Mouse (Mus musculus) thymus, postnatal 25 days (tissue): Measurements from ENCODE around the gene Fam185a.

Source experiments
- DNase-seq: peaks from one replicate; pipeline ENCODE4 v3.0.0; 2022

Fam185a gene

DNA sequence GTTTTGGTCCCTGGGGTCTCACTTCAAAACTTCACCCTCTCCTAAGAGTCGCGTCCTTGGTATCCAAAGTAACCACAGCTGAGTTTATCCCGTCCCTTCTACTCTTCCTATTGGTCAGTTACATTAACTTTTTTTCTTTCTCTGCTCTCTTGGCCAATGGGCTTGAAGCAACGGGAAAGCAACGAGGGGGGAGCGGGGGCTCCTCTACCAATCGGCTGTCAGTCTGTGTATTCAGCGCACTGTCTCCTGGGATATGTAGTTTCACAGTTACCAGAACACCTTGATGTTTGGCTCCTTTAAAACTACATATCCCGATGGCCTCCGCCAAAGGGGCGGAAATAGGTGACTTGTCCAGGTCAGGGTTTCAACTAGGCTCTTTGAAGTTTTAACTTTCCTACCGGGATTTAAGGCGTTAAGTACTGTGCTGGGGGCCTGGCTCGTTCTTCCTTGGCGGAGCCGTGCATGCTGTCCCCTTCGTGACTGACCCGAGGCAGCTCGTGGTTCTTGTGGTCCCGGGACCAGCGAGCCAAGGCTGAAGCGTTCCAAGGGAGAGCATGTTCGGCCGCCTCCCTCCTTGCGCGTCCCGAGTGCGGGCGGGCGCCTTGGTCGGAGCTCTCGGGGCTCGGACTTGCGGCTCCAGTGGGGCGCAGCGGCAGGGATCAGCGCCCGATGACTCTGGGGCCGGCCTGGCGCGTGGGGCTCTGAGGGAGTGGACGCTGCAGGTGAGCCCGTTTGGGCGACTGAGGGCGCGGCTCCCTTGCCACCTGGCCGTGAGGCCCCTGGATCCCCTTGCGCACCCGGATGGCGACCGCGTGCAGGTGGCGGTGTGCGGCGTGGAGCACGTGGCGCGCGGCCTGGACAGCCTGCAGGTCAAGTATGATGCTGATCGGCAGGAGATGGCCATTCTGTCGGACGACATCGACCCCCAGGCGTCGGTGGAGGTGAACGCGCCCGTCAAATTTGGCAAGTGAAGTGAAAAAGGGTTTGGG lies at the start of gene Fam185a, which contains the start of gene Ccdc146:
Fam185a (plus strand) TSS at position 345 of the 989 bp plus-strand sequence.
Ccdc146 (minus strand) TSS at position 64 of the 989 bp plus-strand sequence.
- DNase-seq, result peak; percentile 89

DNA sequence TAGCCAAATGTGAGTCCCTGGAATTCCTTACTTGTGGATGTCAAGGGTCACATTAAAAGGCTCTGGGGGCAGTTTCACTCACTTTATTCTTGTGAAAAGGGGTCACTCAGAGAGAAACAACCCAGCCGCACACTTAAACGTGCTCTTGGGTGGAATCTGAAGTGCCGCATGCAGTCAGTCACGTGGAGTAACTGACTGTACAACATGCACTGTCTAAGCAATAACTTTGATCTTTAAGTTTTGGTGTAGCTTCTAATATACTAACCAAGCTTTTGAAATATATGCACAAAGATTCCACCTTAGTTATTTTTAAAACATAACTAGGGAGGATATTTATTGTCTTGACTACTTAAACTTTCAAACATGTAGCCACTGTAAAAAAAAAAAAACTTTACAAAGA lies 47.8 kb upstream of the Fam185a start:
- DNase-seq, result no peak

DNA sequence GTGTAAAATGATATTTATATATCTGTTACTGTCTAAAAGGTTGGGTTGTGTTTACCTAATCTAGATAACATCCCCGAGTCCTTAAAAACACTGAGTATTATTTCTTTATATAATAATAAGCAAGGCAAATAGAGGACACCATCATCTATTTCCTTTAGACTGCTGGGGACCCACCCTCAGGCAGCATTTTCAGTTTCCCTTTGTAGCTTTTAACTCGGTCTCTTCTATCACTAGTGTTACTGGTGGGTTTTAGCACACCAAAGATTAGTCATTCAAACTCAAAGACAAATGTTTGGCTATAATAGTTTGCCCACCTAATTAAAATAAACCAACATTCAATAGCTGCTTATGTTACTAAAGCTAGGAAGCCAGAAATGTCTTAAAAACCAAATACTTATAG lies 46.4 kb upstream of the Fam185a start:
- DNase-seq, result no peak

DNA sequence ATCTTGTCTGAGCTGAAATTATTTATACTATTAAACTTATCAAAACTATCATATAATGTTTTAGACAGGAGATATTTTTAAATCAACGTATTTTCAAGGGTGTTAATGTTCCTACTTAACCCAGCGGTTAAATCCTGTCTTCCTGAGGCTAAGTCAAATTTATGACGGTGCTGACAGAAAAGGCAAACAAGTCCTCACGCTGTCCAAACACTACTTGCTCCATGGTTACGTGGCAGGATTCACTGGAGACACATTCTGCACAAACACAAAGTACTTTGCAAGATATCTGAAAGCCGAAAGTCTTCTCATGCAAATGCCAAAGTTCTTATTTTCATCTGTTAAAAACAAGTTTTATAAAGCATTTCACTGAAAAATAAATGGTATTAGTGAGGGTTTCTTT lies 42.8 kb upstream of the Fam185a start:
- no peak for DNase-seq

DNA sequence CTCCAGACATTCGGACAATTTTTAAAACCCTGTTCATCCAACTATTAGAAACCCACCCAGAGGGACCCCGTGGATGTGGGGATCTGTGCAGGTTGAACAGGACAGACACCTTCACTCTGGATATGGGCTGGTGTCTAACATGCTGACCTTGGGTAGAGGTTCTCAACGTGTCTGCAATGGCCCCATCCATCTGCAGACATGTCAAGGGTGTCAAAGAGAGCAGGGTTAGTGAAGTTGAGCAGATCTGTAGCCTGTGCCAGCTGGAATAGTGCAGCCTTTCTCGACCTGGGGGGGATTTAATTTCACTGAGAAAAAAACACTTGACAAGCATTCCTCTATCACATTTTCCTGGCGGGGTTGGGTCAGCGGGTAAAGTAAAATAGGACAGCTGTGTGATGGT lies 42.1 kb upstream of the Fam185a start:
- DNase-seq, result no peak

DNA sequence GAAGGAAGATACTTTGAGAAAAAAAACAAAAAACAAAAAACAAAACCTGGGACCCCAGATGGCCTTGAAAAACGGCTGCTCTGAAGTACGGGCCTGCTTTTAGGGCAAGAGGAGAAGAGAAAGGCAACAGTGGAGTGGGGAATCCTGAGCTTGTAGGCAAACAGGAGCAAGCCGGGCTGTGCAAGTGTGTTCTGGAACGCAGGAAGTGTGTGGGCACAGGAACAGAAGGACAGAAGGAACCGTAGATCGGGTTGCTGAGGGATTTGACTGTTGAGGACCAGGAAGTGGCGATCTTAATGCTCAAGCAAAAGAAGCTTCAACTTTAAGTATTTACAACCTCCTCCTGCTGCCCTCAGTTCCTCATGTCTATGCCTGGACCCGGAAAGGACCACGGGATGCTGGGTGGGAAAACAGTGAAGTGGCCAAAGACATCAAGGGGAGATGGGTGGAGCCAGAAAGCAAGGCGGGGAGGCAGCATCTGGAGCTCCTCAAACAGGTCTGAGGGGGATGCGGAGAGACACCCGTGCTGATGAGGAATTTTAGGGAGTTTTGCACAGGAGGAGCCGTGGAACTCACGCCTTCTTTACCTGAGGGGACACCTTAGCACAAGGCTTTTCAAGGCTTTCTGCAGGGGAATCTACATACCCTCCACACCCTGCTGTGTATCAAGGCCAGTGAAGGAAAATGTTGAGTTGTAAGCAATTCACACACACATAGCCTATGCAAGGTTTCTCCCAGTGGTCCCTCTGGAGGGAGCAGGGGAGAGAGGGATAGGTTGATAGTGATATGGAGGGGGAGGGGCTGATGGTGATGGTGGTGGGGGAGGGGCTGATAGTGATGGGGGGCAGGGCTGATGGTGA lies 41.1 kb upstream of the Fam185a start:
- DNase-seq, result no peak

DNA sequence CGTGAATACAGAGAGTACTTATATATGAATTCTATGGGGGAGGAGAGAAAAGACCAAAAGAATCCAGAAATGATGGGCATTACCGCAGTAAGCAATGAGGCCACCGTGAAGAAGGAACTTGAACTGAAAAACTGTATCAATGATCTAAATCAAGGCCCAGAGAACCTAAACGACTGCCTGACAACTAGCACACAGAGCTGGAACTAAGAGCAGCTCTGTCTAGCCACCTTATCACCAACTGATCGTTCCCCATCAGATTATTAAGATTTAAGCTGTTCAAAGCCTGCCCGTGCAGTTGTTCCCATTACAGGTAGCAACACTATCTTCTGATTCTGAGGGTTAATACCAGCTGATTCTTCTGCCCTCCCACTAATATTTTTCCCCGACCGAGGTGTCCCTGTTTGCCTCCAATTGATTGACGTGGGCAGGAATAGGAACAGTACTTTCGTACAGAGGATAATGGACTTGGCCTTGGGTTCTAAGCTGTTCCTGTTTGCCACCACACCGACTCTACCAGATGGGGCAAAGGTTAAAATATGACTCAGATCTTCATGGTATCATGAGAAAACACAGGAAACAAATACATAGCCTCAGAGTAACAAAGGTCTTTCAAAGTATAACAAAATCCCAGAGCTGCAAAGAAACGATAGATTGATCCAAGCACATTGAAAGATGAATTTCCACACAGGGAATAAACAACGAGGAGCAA lies 40.4 kb upstream of the Fam185a start:
- DNase-seq, result no peak

DNA sequence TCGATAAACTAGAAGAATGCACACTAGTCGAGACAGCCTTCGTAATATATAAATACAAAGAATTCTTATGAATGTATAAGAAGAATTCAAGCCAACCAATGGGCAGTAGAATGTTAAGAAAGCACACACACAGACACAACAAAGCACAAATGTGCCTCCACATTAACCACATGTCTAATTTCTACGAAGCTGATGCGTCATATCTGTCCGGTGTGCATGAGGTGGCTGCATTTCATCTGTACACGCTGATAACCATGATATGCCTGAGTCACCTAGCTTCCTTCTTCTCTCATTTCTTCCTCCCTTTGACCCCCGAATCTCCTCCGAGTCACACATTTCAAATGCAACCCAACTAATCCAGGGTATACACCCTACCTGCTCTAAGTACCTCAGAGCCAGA lies 39.8 kb upstream of the Fam185a start:
- DNase-seq, result no peak

DNA sequence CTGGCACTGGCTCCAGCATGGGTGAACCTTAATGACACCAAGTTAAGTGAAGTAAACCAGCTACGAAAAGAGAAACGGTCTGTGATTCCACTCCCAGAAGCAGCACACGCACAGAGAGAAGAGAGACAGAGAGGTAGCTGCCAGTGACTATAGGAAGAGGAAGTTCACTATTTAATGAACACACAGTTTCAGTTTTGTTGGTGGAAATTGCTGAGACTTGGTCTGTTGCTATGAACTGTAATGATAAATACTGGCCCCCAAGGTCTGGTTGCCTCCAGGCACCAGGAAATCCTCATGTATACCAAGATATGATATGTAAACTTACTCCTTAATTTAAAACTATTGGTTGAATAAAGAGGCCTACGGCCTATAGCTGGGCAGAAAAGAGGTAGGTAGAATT lies 38.3 kb upstream of the Fam185a start:
- DNase-seq, result no peak

DNA sequence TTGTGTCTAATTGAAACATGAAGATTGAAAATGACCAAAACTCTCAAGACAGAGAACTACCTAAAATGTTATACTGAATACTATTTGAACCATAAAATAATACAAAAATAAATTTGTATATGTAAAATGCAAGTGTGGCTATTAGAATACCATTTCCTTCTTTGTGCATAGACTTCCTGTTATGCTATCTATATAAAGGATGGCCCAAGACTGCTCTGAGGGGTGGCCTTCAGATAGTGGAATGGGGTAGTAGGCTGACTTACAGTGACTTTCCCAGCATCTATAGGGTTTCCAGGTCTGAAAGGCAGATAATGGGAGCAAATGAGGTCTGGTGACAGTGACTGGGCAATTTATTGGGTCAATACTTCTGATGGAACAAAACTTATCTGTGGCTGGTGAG lies 37.4 kb upstream of the Fam185a start:
- DNase-seq, result no peak

DNA sequence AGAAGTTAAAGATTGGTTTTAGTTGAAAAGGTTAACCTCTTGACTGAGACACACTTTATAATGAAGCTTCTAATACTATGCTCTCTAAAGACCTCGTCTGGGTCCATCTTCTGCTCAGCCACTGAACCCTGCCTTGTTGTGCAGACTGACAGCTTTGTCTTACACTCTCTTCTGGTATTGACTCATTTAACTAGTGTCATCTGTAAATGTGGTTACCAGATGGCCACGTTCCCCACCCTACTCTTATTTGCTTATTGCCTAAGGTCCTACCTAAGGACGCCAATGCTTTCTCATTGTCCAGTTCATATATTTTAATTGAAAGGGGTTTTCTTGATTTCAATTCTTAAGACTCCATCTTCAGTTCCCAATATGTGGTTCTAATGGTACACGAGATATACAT lies 35.9 kb upstream of the Fam185a start:
- DNase-seq, result no peak

DNA sequence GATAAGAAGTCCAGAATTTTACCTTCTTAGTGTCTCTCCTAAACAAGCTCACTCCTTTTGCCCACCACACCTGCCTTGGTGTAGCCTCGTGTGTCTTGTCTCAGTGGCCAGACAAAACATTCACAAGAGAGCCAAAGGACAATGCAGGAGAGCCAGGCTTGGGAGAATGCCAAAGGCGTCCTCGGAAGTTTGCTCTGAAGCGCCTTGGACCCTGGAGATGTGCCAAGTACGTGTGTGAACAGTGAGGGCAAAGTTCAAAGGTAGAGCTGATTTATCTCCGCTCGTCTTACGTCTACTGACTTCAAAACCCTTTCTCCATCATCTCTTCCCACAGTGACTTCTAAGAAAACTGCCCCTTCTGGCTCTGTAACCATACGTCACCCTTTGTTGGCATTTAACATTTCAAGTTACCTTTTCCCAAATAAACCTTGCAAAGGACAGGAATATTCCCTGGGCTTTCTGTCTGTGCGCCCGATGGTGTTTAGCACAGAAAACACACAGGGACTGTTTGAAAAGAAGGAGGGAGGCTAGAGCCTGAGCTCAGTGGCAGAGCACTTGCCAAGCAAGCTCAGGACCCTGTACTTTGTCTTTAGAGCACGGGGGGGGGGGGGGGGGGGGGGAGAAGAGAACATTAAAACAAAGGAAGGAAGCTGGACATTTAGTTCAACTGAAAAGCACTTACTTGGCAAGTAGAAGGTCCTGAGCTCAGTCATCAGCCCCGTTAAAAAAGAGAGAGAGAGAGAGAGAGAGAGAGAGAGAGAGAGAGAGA lies 33.0 kb upstream of the Fam185a start:
- no peak for DNase-seq

DNA sequence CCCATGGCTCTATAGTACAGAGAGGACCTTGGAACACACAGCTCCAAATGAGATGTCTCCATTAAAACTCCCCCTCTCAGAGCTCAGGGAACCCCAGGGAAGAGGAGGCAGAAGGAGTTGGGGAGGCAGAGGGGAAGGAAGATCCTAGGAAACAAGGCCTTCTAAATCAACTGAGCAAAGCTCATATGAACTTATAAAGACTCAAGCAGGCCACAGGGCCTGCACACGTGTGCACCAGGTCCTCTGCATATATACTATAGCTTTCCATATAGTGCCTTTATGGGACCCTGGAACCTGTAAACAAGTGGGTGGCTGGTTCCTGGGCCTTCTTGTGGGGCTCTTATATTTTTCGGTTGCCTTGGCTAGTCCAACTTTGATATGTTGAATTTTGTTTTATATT lies 30.2 kb upstream of the Fam185a start:
- no peak for DNase-seq

DNA sequence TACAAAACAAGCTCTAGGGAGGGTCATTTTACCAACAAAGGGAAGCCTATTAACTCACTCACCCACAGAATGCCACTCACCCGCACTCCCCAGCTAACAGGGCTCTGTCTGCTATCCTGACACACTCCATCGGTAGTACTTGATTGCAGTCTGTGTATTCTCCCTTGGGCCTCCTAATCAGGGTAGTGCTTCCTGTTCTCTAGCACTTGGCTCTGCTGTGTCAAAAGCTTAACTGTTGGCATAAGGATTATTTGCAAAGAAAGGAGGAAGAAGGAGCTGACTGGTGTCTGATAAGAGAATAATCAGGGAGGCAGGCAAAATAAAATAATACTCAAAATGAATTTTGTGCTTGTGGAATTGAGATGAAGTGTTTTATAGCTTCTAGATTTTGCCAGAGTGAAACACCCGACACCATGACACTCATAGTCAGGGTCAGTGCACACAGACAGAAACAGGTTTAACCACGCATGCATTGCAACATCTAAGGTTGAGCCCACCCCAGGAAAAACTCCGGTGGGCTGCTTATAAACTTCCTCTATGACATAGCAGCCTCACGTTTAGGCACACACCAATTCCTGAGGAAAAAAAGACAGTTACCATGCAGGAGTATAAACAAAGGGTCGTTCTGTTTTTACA lies 29.4 kb upstream of the Fam185a start:
- DNase-seq, result no peak

DNA sequence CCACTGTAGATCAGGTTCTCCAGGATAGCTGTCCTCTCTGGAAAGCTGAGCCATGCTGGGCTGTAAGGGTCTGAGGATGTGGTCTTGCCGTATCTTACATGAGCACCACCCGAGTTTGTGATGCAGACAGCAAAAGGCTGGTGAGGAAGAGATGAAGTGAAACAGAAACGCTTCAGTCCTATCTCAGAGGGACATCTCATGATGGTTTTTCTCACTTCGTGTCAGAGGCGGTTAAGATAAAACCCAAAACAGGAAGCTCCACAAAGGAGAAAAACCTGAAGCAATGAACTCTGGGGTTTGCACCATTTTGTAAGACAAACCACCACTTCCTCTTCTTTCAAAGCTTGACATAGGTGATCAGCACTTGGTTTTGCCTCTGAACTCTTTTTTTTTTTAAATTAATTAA lies 13.5 kb upstream of the Fam185a start:
- peak; percentile 60 for DNase-seq

DNA sequence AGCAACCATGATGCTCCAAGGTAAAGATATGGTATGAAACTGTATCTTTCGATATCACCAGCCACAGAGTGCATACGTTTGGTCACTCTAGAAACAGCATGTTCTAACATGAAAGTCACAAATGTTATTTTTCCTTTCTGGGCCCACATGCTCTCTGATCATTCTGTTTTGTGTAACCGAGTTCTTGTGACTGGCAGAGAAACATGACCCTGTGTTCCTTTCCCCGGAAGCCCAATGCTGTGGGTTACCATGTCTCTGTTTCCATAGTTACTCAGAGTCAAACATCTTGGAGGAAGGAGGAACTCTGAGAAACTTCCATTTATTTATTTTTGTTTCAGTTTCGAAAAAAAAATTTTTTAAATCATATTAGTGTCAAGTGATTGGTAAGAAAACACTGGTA lies 12.7 kb upstream of the Fam185a start:
- DNase-seq, result no peak

DNA sequence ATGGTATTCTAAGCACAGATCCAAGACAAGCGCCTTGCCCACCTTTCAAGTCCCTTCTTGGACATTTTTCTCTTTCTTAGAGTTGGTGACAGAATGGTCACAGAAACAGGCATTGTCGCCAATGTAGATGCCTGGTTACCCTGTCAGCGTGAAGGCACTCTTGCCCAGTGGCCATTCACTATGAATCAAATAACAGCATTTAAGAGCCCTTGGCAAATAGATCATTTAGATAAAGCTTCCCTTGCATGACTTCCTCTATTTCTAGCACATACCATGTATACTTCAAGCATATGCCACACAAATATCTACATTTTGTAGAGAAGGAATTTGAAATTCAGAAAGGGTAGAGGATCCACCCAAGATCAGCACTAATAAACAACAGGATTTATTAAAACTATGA lies 11.4 kb upstream of the Fam185a start:
- DNase-seq, result no peak

DNA sequence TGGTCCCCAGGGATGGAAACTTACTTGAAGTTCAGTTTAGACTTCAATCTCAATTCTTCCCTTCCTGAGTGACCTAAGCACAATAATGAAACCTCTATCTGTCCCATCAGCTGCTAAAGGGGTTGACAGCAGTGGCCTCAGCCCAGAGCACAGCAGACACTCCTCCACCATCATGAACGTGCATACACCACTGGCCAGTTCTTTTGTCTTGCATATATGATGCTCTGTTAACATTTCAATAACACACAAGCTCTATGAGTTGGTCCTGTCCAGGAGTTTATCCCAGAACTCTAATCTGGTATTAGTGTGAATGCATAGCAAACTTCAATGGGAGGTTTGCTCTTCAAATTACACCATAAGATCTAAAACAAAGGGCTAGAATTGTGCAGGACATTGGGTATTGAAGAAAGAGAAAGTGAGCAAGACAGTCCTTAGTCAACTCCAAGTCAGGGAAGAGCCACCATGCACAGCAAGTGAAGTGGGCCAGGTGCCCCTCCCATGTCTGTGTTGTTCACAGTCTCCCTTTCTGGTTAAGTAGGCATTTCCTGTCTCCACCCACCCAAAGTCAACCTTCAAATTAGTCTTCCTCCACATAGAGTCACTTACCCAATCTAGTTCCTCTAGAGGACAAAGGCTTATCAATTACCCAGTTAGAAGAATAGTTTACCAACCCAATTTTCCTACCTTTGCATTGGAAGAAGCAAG lies 10.5 kb upstream of the Fam185a start:
- peak; percentile 14 for DNase-seq

DNA sequence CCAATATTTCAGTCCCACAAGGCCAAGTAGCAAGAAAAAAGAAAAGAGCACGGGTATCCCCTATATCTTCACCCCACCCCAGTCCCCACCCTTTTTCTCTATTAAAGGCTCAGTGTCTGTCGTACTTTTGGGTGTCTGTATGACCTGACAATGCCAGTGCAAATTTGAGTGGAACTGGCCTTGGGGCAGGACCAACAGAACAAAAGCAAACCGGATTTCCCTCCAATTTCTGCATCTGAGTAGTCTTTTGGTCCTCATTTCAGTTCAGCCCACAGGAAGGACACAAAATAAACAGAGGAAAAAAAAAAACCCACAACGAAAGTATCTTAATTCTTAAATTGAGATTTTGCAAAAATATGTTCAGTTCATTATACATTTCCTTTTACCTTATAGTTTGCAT lies 6.1 kb upstream of the Fam185a start:
- no peak for DNase-seq

DNA sequence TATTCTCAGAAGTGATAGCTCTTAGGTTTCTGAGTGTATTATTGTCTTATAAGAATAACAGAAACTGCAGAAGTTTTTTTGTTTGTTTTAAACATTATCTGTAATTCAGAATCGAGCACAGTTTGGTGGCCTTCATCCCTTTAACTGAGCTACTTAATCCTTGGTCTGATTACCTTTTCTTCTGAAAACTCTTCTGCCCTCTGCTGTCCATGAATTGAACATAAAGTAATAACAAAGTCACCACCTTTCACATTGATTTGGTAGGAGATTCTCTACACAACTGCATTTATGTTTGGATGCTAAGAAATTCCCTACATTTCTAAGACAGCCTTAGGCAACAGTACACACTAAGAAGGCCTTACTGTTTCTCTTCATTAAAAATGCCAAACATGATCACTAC lies 4.1 kb upstream of the Fam185a start:
- no peak for DNase-seq

DNA sequence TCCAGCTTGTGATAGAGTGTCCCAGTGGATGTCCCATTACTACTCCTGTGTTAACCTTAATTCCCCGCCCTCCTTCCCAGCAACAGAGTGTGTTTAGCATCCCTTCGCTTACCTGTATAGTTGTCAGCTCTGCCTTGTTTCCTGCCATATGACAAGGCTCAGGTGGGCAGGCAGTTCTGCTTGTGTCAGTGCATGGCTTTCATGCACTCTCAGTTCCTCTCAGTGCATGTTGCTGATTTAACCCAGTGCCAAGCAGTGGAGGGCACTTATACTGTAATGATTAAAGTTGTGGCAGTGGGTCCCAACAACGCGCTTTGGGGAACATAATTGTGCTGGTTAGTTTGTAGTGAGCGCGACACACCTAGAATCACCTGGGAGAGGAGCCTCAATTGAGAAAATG lies 1.9 kb downstream of the Fam185a start:
- no peak for DNase-seq
